Mouse (Mus musculus) testis, postnatal 14 days (tissue): ENCODE data around the gene Gm11168.
"Not testable (repeated sequence)": the region's sequence is repeated elsewhere in the genome, so short reads cannot be mapped to it uniquely, and the experiment has no call there.

ENCODE experiments used
- DNase-seq: peaks from one replicate; pipeline ENCODE4 v3.0.0; 2021; ENCODE audit warnings: low spot score

Gm11168 gene

DNA sequence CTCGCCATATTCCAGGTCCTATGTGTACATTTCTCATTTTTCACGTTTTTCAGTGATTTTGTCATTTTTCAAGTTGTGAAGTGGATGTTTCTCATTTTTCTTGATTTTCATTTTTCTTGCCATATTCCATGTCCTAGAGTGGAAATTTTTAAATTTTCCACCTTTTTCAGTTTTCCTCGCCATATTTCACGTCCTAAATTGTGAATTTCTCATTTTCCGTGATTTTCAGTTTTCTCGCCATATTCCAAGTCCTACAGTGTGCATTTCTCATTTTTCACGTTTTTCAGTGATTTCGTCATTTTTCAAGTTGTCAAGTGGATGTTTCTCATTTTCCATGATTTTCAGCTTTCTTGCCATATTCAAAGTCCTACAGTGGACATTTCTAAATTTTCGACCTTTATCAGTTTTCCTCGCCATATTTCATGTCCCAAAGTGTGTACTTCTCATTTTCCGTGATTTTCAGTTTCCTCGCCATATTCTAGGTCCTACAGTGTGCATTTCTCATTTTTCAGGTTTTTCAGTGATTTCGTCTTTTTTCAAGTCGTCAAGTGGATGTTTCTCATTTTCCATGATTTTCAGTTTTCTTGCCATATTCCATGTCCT is at the start of gene Gm11168:
Gene Gm11168 (plus strand): TSS at position 553 of the 603 bp plus-strand sequence.
- not testable (repeated sequence) for DNase-seq

DNA sequence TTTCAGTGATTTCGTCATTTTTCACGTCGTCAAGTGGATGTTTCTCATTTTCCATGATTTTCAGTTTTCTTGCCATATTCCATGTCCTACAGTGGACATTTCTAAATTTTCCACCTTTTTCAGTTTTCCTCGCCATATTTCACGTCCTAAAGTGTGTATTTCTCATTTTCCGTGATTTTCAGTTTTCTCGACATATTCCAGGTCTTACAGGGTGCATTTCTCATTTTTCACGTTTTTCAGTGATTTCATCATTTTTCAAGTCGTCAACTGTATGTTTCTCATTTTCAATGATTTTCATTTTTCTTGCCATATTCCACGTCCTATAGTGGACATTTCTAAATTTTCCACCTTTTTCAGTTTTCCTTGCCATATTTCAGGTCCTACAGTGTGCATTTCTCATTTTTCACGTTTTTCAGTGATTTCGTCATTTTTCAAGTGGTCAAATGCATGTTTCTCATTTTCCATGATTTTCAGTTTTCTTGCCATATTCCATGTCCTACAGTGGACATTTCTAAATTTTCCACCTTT is 2.6 kb upstream of the Gm11168 start, which contains the start of gene Gm10722:
Gene Gm10722 (plus strand): TSS at position 478 of the 528 bp plus-strand sequence.
- peak; percentile 10 for DNase-seq

DNA sequence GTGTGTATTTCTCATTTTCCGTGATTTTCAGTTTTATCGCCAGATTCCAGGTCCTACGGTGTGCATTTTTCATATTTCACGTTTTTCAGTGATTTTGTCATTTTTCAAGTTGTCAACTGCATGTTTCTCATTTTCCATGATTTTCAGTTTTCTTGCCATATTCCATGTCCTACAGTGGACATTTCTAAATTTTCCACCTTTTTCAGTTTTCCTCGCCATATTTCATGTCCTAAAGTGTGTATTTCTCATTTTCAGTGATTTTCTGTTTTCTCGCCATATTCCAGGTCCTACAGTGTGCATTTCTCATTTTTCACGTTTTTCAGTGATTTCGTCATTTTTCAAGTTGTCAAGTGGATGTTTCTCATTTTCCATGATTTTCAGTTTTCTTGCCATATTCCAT is 2.1 kb upstream of the Gm11168 start:
- peak; percentile 57 for DNase-seq

DNA sequence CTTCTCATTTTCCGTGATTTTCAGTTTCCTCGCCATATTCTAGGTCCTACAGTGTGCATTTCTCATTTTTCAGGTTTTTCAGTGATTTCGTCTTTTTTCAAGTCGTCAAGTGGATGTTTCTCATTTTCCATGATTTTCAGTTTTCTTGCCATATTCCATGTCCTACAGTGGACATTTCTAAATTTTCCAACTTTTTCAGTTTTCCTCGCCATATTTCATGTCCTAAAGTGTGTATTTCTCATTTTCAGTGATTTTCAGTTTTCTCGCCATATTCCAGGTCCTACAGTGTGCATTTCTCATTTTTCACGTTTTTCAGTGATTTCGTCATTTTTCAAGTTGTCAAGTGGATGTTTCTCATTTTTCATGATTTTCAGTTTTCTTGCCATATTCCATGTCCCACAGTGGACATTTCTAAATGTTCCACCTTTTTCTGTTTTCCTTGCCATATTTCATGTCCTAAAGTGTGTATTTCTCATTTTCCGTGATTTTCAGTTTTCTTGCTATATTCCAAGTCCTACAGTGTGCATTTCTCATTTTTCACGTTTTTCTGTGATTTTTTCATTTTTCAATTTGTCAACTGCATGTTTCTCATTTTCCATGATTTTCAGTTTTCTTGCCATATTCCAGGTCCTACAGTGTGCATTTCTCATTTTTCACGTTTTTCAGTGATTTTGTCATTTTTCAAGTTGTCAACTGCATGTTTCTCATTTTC is 1.0 kb upstream of the Gm11168 start:
- DNase-seq: peak; percentile 100

DNA sequence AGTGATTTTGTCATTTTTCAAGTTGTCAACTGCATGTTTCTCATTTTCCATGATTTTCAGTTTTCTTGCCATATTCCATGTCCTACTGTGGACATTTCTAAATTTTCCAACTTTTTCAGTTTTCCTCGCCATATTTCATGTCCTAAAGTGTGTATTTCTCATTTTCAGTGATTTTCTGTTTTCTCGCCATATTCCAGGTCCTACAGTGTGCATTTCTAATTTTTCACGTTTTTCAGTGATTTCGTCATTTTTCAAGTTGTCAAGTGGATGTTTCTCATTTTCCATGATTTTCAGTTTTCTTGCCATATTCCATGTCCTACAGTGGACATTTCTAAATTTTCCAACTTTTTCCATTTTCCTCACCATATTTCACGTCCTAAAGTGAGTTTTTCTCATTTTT is 3.0 kb downstream of the Gm11168 start:
- DNase-seq: not testable (repeated sequence)

DNA sequence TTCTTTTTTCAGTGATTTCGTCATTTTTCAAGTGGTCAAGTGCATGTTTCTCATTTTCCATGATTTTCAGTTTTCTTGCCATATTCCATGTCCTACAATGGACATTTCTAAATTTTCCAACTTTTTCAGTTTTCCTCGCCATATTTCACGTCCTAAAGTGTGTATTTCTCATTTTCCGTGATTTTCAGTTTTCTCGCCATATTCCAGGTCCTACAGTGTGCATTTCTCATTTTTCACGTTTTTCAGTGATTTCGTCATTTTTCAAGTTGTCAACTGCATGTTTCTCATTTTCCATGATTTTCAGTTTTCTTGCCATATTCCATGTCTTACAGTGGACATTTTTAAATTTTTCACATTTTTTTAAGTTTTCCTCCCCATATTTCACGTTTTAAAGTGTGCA is 3.5 kb downstream of the Gm11168 start:
- DNase-seq: peak; percentile 92

DNA sequence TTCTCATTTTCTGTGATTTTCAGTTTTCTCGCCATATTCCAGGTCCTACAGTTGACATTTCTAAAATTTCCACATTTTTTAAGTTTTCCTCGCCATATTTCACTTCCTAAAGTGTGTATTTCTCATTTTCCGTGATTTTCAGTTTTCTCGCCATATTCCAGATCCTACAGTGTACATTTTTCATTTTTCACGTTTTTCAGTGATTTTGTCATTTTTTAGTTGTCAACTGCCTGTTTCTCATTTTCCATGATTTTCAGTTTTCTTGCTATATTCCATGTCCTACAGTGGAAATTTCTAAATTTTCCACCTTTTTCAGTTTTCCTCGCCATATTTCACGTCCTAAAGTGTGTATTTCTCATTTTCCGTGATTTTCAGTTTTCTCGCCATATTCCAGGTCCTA is 4.1 kb downstream of the Gm11168 start:
- not testable (repeated sequence) for DNase-seq

DNA sequence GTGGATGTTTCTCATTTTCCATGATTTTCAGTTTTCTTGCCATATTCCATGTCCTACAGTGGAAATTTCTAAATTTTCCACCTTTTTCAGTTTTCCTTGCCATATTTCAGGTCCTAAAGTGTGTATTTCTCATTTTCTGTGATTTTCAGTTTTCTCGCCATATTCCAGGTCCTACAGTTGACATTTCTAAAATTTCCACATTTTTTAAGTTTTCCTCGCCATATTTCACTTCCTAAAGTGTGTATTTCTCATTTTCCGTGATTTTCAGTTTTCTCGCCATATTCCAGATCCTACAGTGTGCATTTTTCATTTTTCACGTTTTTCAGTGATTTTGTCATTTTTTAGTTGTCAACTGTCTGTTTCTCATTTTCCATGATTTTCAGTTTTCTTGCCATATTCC is 6.2 kb downstream of the Gm11168 start:
- not testable (repeated sequence) for DNase-seq

DNA sequence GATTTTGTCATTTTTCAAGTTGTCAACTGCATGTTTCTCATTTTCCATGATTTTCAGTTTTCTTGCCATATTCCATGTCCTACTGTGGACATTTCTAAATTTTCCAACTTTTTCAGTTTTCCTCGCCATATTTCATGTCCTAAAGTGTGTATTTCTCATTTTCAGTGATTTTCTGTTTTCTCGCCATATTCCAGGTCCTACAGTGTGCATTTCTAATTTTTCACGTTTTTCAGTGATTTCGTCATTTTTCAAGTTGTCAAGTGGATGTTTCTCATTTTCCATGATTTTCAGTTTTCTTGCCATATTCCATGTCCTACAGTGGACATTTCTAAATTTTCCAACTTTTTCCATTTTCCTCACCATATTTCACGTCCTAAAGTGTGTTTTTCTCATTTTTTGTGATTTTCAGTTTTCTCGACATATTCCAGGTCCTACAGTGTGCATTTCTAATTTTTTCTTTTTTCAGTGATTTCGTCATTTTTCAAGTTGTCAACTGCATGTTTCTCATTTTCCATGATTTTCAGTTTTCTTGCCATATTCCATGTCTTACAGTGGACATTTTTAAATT is 9.0 kb downstream of the Gm11168 start:
- not testable (repeated sequence) for DNase-seq

DNA sequence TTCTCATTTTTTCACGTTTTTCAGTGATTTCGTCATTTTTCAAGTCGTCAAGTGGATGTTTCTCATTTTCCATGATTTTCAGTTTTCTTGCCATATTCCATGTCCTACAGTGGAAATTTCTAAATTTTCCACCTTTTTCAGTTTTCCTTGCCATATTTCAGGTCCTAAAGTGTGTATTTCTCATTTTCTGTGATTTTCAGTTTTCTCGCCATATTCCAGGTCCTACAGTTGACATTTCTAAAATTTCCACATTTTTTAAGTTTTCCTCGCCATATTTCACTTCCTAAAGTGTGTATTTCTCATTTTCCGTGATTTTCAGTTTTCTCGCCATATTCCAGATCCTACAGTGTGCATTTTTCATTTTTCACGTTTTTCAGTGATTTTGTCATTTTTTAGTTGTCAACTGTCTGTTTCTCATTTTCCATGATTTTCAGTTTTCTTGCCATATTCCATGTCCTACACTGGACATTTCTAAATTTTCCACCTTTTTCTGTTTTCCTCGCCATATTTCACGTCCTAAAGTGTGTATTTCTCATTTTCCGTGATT is 9.7 kb downstream of the Gm11168 start, which contains the start of gene Gm10721:
Gene Gm10721 (plus strand): TSS at position 408 of the 547 bp plus-strand sequence.
- not testable (repeated sequence) for DNase-seq

DNA sequence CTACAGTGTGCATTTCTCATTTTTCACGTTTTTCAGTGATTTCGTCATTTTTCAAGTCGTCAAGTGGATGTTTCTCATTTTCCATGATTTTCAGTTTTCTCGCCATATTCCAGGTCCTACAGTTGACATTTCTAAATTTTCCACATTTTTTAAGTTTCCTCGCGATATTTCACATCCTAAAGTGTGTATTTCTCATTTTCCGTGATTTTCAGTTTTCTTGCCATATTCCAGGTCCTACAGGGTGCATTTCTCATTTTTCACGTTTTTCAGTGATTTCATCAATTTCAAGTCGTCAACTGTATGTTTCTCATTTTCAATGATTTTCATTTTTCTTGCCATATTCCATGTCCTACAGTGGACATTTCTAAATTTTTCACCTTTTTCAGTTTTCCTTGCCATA is 12.2 kb downstream of the Gm11168 start, which contains the start of gene Gm10720:
Gene Gm10720 (plus strand): TSS at position 301 of the 400 bp plus-strand sequence.
- not testable (repeated sequence) for DNase-seq

DNA sequence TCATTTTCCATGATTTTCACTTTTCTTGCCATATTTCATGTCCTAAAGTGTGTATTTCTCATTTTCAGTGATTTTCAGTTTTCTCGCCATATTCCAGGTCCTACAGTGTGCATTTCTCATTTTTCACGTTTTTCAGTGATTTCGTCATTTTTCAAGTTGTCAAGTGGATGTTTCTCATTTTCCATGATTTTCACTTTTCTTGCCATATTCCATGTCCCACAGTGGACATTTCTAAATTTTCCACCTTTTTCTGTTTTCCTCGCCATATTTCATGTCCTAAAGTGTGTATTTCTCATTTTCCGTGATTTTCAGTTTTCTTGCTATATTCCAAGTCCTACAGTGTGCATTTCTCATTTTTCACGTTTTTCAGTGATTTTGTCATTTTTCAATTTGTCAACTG is 12.8 kb downstream of the Gm11168 start:
- DNase-seq: peak; percentile 13

DNA sequence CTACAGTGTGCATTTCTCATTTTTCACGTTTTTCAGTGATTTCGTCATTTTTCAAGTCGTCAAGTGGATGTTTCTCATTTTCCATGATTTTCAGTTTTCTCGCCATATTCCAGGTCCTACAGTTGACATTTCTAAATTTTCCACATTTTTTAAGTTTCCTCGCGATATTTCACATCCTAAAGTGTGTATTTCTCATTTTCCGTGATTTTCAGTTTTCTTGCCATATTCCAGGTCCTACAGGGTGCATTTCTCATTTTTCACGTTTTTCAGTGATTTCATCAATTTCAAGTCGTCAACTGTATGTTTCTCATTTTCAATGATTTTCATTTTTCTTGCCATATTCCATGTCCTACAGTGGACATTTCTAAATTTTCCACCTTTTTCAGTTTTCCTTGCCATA is 14.0 kb downstream of the Gm11168 start, which contains the start of gene Gm10719:
Gene Gm10719 (plus strand): TSS at position 301 of the 400 bp plus-strand sequence.
- DNase-seq: not testable (repeated sequence)

DNA sequence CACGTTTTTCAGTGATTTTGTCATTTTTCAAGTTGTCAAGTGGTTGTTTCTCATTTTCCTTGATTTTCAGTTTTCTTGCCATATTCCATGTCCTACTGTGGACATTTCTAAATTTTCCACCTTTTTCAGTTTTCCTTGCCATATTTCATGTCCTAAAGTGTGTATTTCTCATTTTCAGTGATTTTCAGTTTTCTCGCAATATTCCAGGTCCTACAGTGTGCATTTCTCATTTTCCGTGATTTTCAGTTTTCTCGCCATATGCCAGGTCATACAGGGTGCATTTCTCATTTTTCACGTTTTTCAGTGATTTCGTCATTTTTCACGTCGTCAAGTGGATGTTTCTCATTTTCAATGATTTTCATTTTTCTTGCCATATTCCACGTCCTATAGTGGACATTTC is 15.8 kb downstream of the Gm11168 start:
- DNase-seq: peak; percentile 39

DNA sequence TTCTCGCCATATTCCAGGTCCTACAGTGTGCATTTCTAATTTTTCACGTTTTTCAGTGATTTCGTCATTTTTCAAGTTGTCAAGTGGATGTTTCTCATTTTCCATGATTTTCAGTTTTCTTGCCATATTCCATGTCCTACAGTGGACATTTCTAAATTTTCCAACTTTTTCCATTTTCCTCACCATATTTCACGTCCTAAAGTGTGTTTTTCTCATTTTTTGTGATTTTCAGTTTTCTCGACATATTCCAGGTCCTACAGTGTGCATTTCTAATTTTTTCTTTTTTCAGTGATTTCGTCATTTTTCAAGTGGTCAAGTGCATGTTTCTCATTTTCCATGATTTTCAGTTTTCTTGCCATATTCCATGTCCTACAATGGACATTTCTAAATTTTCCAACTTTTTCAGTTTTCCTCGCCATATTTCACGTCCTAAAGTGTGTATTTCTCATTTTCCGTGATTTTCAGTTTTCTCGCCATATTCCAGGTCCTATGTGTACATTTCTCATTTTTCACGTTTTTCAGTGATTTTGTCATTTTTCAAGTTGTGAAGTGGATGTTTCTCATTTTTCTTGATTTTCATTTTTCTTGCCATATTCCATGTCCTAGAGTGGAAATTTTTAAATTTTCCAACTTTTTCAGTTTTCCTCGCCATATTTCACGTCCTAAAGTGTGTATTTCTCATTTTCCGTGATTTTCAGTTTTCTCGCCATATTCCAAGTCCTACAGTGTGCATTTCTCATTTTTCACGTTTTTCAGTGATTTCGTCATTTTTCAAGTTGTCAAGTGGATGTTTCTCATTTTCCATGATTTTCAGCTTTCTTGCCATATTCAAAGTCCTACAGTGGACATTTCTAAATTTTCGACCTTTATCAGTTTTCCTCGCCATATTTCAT is 16.9 kb downstream of the Gm11168 start:
- DNase-seq: peak; percentile 89

DNA sequence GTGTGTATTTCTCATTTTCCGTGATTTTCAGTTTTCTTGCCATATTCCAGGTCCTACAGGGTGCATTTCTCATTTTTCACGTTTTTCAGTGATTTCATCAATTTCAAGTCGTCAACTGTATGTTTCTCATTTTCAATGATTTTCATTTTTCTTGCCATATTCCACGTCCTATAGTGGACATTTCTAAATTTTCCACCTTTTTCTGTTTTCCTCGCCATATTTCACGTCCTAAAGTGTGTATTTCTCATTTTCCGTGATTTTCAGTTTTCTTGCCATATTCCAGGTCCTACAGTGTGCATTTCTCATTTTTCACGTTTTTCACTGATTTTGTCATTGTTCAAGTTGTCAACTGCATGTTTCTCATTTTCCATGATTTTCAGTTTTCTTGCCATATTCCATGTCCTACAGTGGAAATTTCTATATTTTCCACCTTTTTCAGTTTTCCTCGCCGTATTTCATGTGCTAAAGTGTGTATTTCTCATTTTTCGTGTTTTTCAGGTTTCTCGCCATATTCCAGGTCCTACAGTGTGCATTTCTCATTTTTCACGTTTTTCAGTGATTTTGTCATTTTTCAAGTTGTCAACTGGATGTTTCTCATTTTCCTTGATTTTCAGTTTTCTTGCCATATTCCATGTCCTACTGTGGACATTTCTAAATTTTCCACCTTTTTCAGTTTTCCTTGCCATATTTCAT is 19.3 kb downstream of the Gm11168 start:
- DNase-seq: peak; percentile 88

DNA sequence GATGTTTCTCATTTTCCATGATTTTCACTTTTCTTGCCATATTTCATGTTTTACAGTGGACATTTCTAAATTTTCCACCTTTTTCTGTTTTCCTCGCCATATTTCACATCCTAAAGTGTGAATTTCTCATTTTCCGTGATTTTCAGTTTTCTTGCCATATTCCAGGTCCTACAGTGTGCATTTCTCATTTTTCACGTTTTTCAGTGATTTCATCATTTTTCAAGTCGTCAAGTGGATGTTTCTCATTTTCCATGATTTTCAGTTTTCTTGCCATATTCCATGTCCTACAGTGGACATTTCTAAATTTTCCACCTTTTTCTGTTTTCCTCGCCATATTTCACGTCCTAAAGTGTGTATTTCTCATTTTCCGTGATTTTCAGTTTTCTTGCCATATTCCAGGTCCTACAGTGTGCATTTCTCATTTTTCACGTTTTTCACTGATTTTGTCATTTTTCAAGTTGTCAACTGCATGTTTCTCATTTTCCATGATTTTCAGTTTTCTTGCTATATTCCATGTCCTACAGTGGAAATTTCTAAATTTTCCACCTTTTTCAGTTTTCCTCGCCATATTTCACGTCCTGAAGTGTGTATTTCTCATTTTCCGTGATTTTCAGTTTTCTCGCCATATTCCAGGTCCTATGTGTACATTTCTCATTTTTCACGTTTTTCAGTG is 20.3 kb downstream of the Gm11168 start, which contains the start of gene Gm10718:
Gene Gm10718 (plus strand): TSS at position 236 of the 673 bp plus-strand sequence.
- peak; percentile 65 for DNase-seq

DNA sequence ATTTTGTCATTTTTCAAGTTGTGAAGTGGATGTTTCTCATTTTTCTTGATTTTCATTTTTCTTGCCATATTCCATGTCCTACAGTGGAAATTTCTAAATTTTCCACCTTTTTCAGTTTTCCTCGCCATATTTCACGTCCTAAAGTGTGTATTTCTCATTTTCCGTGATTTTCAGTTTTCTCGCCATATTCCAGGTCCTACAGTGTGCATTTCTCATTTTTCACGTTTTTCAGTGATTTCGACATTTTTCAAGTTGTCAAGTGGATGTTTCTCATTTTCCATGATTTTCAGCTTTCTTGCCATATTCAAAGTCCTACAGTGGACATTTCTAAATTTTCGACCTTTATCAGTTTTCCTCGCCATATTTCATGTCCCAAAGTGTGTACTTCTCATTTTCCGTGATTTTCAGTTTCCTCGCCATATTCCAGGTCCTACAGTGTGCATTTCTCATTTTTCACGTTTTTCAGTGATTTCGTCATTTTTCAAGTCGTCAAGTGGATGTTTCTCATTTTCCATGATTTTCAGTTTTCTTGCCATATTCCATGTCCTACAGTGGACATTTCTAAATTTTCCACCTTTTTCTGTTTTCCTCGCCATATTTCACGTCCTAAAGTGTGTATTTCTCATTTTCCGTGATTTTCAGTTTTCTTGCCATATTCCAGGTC is 21.0 kb downstream of the Gm11168 start:
- peak; percentile 88 for DNase-seq

DNA sequence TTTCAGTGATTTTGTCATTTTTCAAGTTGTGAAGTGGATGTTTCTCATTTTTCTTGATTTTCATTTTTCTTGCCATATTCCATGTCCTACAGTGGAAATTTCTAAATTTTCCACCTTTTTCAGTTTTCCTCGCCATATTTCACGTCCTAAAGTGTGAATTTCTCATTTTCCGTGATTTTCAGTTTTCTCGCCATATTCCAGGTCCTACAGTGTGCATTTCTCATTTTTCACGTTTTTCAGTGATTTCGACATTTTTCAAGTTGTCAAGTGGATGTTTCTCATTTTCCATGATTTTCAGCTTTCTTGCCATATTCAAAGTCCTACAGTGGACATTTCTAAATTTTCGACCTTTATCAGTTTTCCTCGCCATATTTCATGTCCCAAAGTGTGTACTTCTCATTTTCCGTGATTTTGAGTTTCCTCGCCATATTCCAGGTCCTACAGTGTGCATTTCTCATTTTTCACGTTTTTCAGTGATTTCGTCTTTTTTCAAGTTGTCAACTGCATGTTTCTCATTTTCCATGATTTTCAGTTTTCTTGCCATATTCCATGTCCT is 21.8 kb downstream of the Gm11168 start, which contains the start of gene Gm10717:
Gene Gm10717 (plus strand): TSS at position 506 of the 556 bp plus-strand sequence.
- DNase-seq: peak; percentile 82
